Mouse (Mus musculus): ENCODE results near the gene Mlst8.

GRCm38 (mm10) chr17:24496026-24496425 is 17.1 kb upstream of the Mlst8 start:
- TF ChIP-seq POLR2A (IDR thresholded peaks at IDR 0.05; ENCODE audit: insufficient read depth, low read length) (no peak), CTCF (IDR thresholded peaks at IDR 0.05; ENCODE audit: low read depth, low read length) (no peak)
